Mouse (Mus musculus): ENCODE measurements around the gene Pgd.

The Pgd gene

GRCm38 (mm10) chr4:149168016-149168415, 1.4 kb upstream of the Pgd start:
- no peak for DNase-seq (ENCODE audit: low read depth, low spot score)

- DNase-seq (ENCODE audit: low read depth, low spot score), result no peak
Measured at GRCm38 (mm10) chr4:149166957-149167611, 513 bp upstream of the Pgd start.

GRCm38 (mm10) chr4:149164150-149164549, 2.4 kb downstream of the Pgd start:
- DNase-seq (ENCODE audit: low read depth, low spot score), result no peak

GRCm38 (mm10) chr4:149163196-149163595, 3.4 kb downstream of the Pgd start:
- no peak for DNase-seq (ENCODE audit: low read depth, low spot score)

- DNase-seq (ENCODE audit: low read depth, low spot score), result no peak
Measured at GRCm38 (mm10) chr4:149161166-149161565, 5.4 kb downstream of the Pgd start.

- no peak for DNase-seq (ENCODE audit: low read depth, low spot score)
Measured at GRCm38 (mm10) chr4:149159891-149160290, 6.7 kb downstream of the Pgd start.

- no peak for DNase-seq (ENCODE audit: low read depth, low spot score)
Measured at GRCm38 (mm10) chr4:149159203-149159602, 7.4 kb downstream of the Pgd start.

- DNase-seq (ENCODE audit: low read depth, low spot score), result no peak
Measured at GRCm38 (mm10) chr4:149157415-149157973, 9.1 kb downstream of the Pgd start.

- DNase-seq (ENCODE audit: low read depth, low spot score), result no peak
Measured at GRCm38 (mm10) chr4:149155711-149156110, 10.9 kb downstream of the Pgd start.

- DNase-seq (ENCODE audit: low read depth, low spot score), result no peak
Measured at GRCm38 (mm10) chr4:149154859-149155258, 11.7 kb downstream of the Pgd start.

GRCm38 (mm10) chr4:149150721-149151120, 15.8 kb downstream of the Pgd start:
- no peak for DNase-seq (ENCODE audit: low read depth, low spot score)

GRCm38 (mm10) chr4:149150256-149150655, 16.3 kb downstream of the Pgd start:
- DNase-seq (ENCODE audit: low read depth, low spot score), result no peak

GRCm38 (mm10) chr4:149149611-149150010, 17.0 kb downstream of the Pgd start:
- DNase-seq (ENCODE audit: low read depth, low spot score), result no peak

GRCm38 (mm10) chr4:149149196-149149595, 17.4 kb downstream of the Pgd start:
- no peak for DNase-seq (ENCODE audit: low read depth, low spot score)

- DNase-seq (ENCODE audit: low read depth, low spot score), result no peak
Measured at GRCm38 (mm10) chr4:149148084-149148483, 18.5 kb downstream of the Pgd start.

- DNase-seq (ENCODE audit: low read depth, low spot score), result no peak
Measured at GRCm38 (mm10) chr4:149147528-149147927, 19.0 kb downstream of the Pgd start.

GRCm38 (mm10) chr4:149145151-149145550, 21.4 kb downstream of the Pgd start:
- DNase-seq (ENCODE audit: low read depth, low spot score), result no peak

GRCm38 (mm10) chr4:149144459-149144858, 22.1 kb downstream of the Pgd start:
- peak; percentile 61 for DNase-seq (ENCODE audit: low read depth, low spot score)

- DNase-seq (ENCODE audit: low read depth, low spot score), result no peak
Measured at GRCm38 (mm10) chr4:149143594-149143993, 23.0 kb downstream of the Pgd start.

- DNase-seq (ENCODE audit: low read depth, low spot score), result no peak
Measured at GRCm38 (mm10) chr4:149138515-149138914, 28.1 kb downstream of the Pgd start.

- DNase-seq (ENCODE audit: low read depth, low spot score), result peak; percentile 66
Measured at GRCm38 (mm10) chr4:149136982-149137770, 29.4 kb downstream of the Pgd start, which contains the start of gene Cenps. Cenps (minus strand) TSS chr4:149137629.

- DNase-seq (ENCODE audit: low read depth, low spot score), result no peak
Measured at GRCm38 (mm10) chr4:149136116-149136850, 30.3 kb downstream of the Pgd start.
